Mouse (Mus musculus) midbrain, postnatal 0 days (tissue): Measurements from ENCODE around the gene Kcnj14. TPM values are rescaled to one million over a fixed set of nuclear protein-coding genes. Genes with fewer than 3 reads are reported as not detected.

Experiments used
- ATAC-seq: fragments of 200-750 bp; cut with Nextera tagmentation; 2 replicates; pipeline ENCODE4 v1.8.0; 2017; ENCODE audit warnings: moderate number of reproducible peaks, mild to moderate bottlenecking, moderate TSS enrichment, moderate library complexity; ENCODE audit not compliant: low FRiP score
- DNase-seq: peaks from one replicate; pipeline ENCODE4 v3.0.0-alpha.2; 2015; ENCODE audit warnings: low spot score
- H3K27ac ChIP-seq: fragments of 300-500 bp; sonication (generic); 2 replicates; pipeline ENCODE4 v1.5.1; 2014; ENCODE audit warnings: low read depth, mild to moderate bottlenecking, low read length, mixed read lengths
- H3K27me3 ChIP-seq: fragments of 300-500 bp; sonication (generic); 2 replicates; pipeline ENCODE4 v1.6.1; 2014; ENCODE audit warnings: low read length, control low read depth, mixed read lengths; ENCODE audit not compliant: insufficient read depth
- H3K36me3 ChIP-seq: fragments of 300-500 bp; sonication (generic); 2 replicates; pipeline ENCODE4 v1.6.1; 2014; ENCODE audit warnings: low read length, control low read depth, mixed read lengths; ENCODE audit not compliant: insufficient read depth
- H3K4me1 ChIP-seq: fragments of 300-500 bp; sonication (generic); 2 replicates; pipeline ENCODE4 v1.6.1; 2014; ENCODE audit warnings: mild to moderate bottlenecking, control low read depth, antibody characterized with exemption, low read length, mixed read lengths; ENCODE audit not compliant: insufficient read depth
- H3K4me2 ChIP-seq: fragments of 300-500 bp; sonication (generic); 2 replicates; pipeline ENCODE4 v1.6.1; 2014; ENCODE audit warnings: low read depth, mild to moderate bottlenecking, low read length, mixed read lengths; ENCODE audit not compliant: poor library complexity, severe bottlenecking
- H3K4me3 ChIP-seq: fragments of 300-500 bp; sonication (generic); 2 replicates; pipeline ENCODE4 v1.5.1; 2014; ENCODE audit warnings: low read depth, mild to moderate bottlenecking, low read length, moderate library complexity
- H3K9ac ChIP-seq: fragments of 300-500 bp; sonication (generic); replicated peaks from 2 replicates; pipeline ENCODE4 v1.6.1; 2014; ENCODE audit warnings: mild to moderate bottlenecking, low read length, moderate library complexity, mixed read lengths; ENCODE audit not compliant: poor library complexity, severe bottlenecking
- H3K9me3 ChIP-seq: fragments of 300-500 bp; sonication (generic); 2 replicates; pipeline ENCODE4 v1.6.1; 2016; ENCODE audit warnings: low read length, control low read depth
- CTCF ChIP-seq: IDR thresholded peaks from 2 replicates; pipeline ENCODE4 v1.5.1; 2016; ENCODE audit warnings: antibody characterized with exemption, mild to moderate bottlenecking
- WGBS: fragments of 180-500 bp; shearing (Covaris S2); extraction: QIAGEN DNeasy Blood & Tissue Kit; methylation state at CpG from one replicate; pipeline ENCODE4 v1.1.7; 2014; 5-methylcytosine and 5-hydroxymethylcytosine counted together
- polyA plus RNA-seq: library from polyadenylated mRNA; unstranded; fragments of >200 nt; fragmentation: Nextera tagmentation; extraction: Ambion mirVana; gene quantifications from 2 replicates; pipeline ENCODE4 v1.2.1, GENCODE M21; 2015
- total RNA-seq: library from RNA; depleted of rRNA; stranded (reverse); fragments of >200 nt; gene quantifications from 2 replicates; pipeline ENCODE4 v1.2.3, GENCODE M21; 2014

Kcnj14 gene
- total and polyA plus RNA-seq, 2 experiments from 2014 or later = 1.5 to 2.1 TPM

- Histone ChIP-seq H3K4me2 (no peak overlapping the region), H3K27me3 (no peaks in the 10 kb centered on the region), H3K27ac (no peak overlapping the region), H3K9me3 (no peaks in the 10 kb centered on the region), H3K4me1 (no peaks in the 10 kb centered on the region), H3K36me3 (peaks cover 22% of the 10 kb centered on the region), H3K9ac (no peak overlapping the region), H3K4me3 (no peak overlapping the region)
- no peak for DNase-seq
- no peak for TF ChIP-seq CTCF
- ATAC-seq = no peak
These were observed 3.7 kb downstream of the Kcnj14 start for GRCm38 (mm10) chr7:45820913-45821312.

- Histone ChIP-seq H3K36me3 (peaks cover 12% of the 10 kb centered on the region), H3K4me1 (peaks cover 7% of the 10 kb centered on the region), H3K9ac (no peak overlapping the region), H3K4me3 (no peak overlapping the region), H3K9me3 (no peaks in the 10 kb centered on the region), H3K27ac (no peak overlapping the region), H3K4me2 (no peak overlapping the region), H3K27me3 (no peaks in the 10 kb centered on the region)
- DNase-seq (no peak), ATAC-seq (no peak)
- 15% methylated on average over 25 of the region's 25 CpGs for WGBS
- no peak for TF ChIP-seq CTCF
These were observed 4.7 kb downstream of the Kcnj14 start for GRCm38 (mm10) chr7:45819843-45820242.

- H3K9ac ChIP-seq = no peak overlapping the region
- no peak overlapping the region for H3K4me2 ChIP-seq
- no peak for TF ChIP-seq CTCF
- no peak overlapping the region for H3K4me3 ChIP-seq
- H3K4me1 ChIP-seq = peaks cover 13% of the 10 kb centered on the region
- WGBS = 27% methylated on average over 2 of the region's 2 CpGs
- no peaks in the 10 kb centered on the region for H3K9me3 ChIP-seq
- peak overlapping the region; percentile 64; the same call in 1 of the 2 replicates for H3K27ac ChIP-seq
- ATAC-seq (no peak), DNase-seq (no peak)
- H3K27me3 ChIP-seq = no peaks in the 10 kb centered on the region
- peaks cover 16% of the 10 kb centered on the region for H3K36me3 ChIP-seq
These were observed 8.6 kb downstream of the Kcnj14 start for GRCm38 (mm10) chr7:45815984-45816351.

GRCm38 (mm10) chr7:45815323-45815983 is 9.1 kb downstream of the Kcnj14 start:
- Histone ChIP-seq H3K27me3 (no peaks in the 10 kb centered on the region), H3K4me3 (no peak overlapping the region)
- ATAC-seq = no peak

GRCm38 (mm10) chr7:45814841-45815240 is 9.7 kb downstream of the Kcnj14 start:
- 2% methylated on average over 5 of the region's 5 CpGs for WGBS
- H3K4me2 ChIP-seq = peak overlapping the region; percentile 50
- H3K4me3 ChIP-seq = peak overlapping the region; percentile 31
- DNase-seq (no peak), ATAC-seq (no peak)
- H3K9me3 ChIP-seq = no peaks in the 10 kb centered on the region
- H3K36me3 ChIP-seq = peaks cover 28% of the 10 kb centered on the region
- peak overlapping the region; percentile 64 for H3K27ac ChIP-seq
- peaks cover 13% of the 10 kb centered on the region for H3K4me1 ChIP-seq
- no peak for TF ChIP-seq CTCF
- H3K9ac ChIP-seq = no peak overlapping the region
- no peaks in the 10 kb centered on the region for H3K27me3 ChIP-seq

More at GRCm38 (mm10) chr7:45815323-45815983, 9.1 kb downstream of the Kcnj14 start:
- TF ChIP-seq CTCF = no peak
- Histone ChIP-seq H3K9ac (no peak overlapping the region), H3K36me3 (peaks cover 22% of the 10 kb centered on the region), H3K27ac (peak overlapping the region; percentile 64), H3K4me2 (peak overlapping the region; percentile 50), H3K9me3 (no peaks in the 10 kb centered on the region), H3K4me1 (peaks cover 13% of the 10 kb centered on the region)
- 20% methylated on average over 10 of the region's 10 CpGs for WGBS
- peak; percentile 40 for DNase-seq

GRCm38 (mm10) chr7:45813787-45814779 is 10.5 kb downstream of the Kcnj14 start, which contains the start of gene Cyth2:
Cyth2 (minus strand) TSS chr7:45814581.
- TF ChIP-seq CTCF = peak; percentile 29; the same call in 1 of the 2 replicates

More at GRCm38 (mm10) chr7:45813787-45814779, 10.5 kb downstream of the Kcnj14 start, which contains the start of gene Cyth2:
- DNase-seq (peak; percentile 100), ATAC-seq (peak; percentile 98)
- under 1% methylated on average over 59 of the region's 92 CpGs for WGBS
- Histone ChIP-seq H3K9ac (peak within 1 kb of the TSS; percentile 100), H3K27me3 (no peaks in the 10 kb centered on the region), H3K4me3 (peak within 1 kb of the TSS; percentile 92), H3K4me2 (peak within 1 kb of the TSS; percentile 77), H3K36me3 (peaks cover 35% of the 10 kb centered on the region), H3K4me1 (peaks cover 13% of the 10 kb centered on the region), H3K9me3 (no peaks in the 10 kb centered on the region), H3K27ac (peak within 1 kb of the TSS; percentile 98)
